Mouse (Mus musculus): ENCODE results near the gene Spdef.

Spdef gene

GRCm38 (mm10) chr17:27725412-27725811 lies 3.3 kb downstream of the Spdef start:
- no peak for DNase-seq (ENCODE audit: low read depth, low spot score)

- DNase-seq (ENCODE audit: low read depth, low spot score): no peak
Measured at GRCm38 (mm10) chr17:27725011-27725410, 3.7 kb downstream of the Spdef start.

- DNase-seq (ENCODE audit: low read depth, low spot score): no peak
Measured at GRCm38 (mm10) chr17:27724327-27724726, 4.4 kb downstream of the Spdef start.

- DNase-seq (ENCODE audit: low read depth, low spot score): no peak
Measured at GRCm38 (mm10) chr17:27721125-27721664, 7.6 kb downstream of the Spdef start.

- no peak for DNase-seq (ENCODE audit: low read depth, low spot score)
Measured at GRCm38 (mm10) chr17:27720326-27720725, 8.4 kb downstream of the Spdef start.

GRCm38 (mm10) chr17:27719663-27720062 lies 9.1 kb downstream of the Spdef start:
- no peak for DNase-seq (ENCODE audit: low read depth, low spot score)

GRCm38 (mm10) chr17:27718250-27718649 lies 10.5 kb downstream of the Spdef start:
- DNase-seq (ENCODE audit: low read depth, low spot score): no peak

- peak; percentile 21 for DNase-seq (ENCODE audit: low read depth, low spot score)
Measured at GRCm38 (mm10) chr17:27716804-27717203, 12.0 kb downstream of the Spdef start.

GRCm38 (mm10) chr17:27712832-27713231 lies 15.9 kb downstream of the Spdef start:
- DNase-seq (ENCODE audit: low read depth, low spot score): no peak

GRCm38 (mm10) chr17:27709650-27710049 lies 19.1 kb downstream of the Spdef start:
- no peak for DNase-seq (ENCODE audit: low read depth, low spot score)

GRCm38 (mm10) chr17:27707954-27708661 lies 20.6 kb downstream of the Spdef start:
- DNase-seq (ENCODE audit: low read depth, low spot score): peak; percentile 20

- DNase-seq (ENCODE audit: low read depth, low spot score): no peak
Measured at GRCm38 (mm10) chr17:27705661-27706060, 23.1 kb downstream of the Spdef start.

GRCm38 (mm10) chr17:27703961-27704621 lies 24.7 kb downstream of the Spdef start:
- DNase-seq (ENCODE audit: low read depth, low spot score): no peak

GRCm38 (mm10) chr17:27702518-27702917 lies 26.2 kb downstream of the Spdef start:
- peak; percentile 55 for DNase-seq (ENCODE audit: low read depth, low spot score)

GRCm38 (mm10) chr17:27701856-27702255 lies 26.9 kb downstream of the Spdef start:
- DNase-seq (ENCODE audit: low read depth, low spot score): no peak

GRCm38 (mm10) chr17:27700812-27701211 lies 27.9 kb downstream of the Spdef start:
- no peak for DNase-seq (ENCODE audit: low read depth, low spot score)

- DNase-seq (ENCODE audit: low read depth, low spot score): no peak
Measured at GRCm38 (mm10) chr17:27699641-27700244, 29.0 kb downstream of the Spdef start.

GRCm38 (mm10) chr17:27690993-27691693 lies 37.6 kb downstream of the Spdef start:
- DNase-seq (ENCODE audit: low read depth, low spot score): no peak

GRCm38 (mm10) chr17:27686395-27686794 lies 42.4 kb downstream of the Spdef start:
- no peak for DNase-seq (ENCODE audit: low read depth, low spot score)

GRCm38 (mm10) chr17:27685550-27685913 lies 43.2 kb downstream of the Spdef start:
- DNase-seq (ENCODE audit: low read depth, low spot score): no peak

- no peak for DNase-seq (ENCODE audit: low read depth, low spot score)
Measured at GRCm38 (mm10) chr17:27684886-27685549, 43.7 kb downstream of the Spdef start.

Measured in A20 (cell line).